Mouse (Mus musculus) CH12.LX (cell line): ENCODE measurements at regions not wholly inside any gene's neighbourhood (a gene's known extent, or its start where the extent isn't known, plus 50 kb on each side); places are given as distances from the start of the nearest gene placed in this dataset.

ENCODE experiments used
- CHD2 ChIP-seq: IDR thresholded peaks from 2 replicates; pipeline ENCODE4 v1.6.1; 2011; ENCODE audit warnings: low read length, improper control_type of control experiment
- EP300 ChIP-seq: IDR thresholded peaks from 2 replicates; pipeline ENCODE4 v1.6.1; 2011; ENCODE audit warnings: low read length, improper control_type of control experiment
- POLR2A ChIP-seq: IDR thresholded peaks from 2 replicates; pipeline ENCODE4 v1.6.1; 2011; ENCODE audit warnings: low read depth, mild to moderate bottlenecking, improper control_type of control experiment, low read length
- UBTF ChIP-seq: IDR thresholded peaks from 2 replicates; pipeline ENCODE4 v1.6.1; 2012; ENCODE audit warnings: low read depth, mild to moderate bottlenecking, inconsistent platforms, low read length, improper control_type of control experiment, moderate library complexity
- USF2 ChIP-seq: conservative IDR thresholded peaks from 2 replicates; pipeline ENCODE4 v1.6.1; 2011; ENCODE audit warnings: low read depth, low read length, improper control_type of control experiment

DNA sequence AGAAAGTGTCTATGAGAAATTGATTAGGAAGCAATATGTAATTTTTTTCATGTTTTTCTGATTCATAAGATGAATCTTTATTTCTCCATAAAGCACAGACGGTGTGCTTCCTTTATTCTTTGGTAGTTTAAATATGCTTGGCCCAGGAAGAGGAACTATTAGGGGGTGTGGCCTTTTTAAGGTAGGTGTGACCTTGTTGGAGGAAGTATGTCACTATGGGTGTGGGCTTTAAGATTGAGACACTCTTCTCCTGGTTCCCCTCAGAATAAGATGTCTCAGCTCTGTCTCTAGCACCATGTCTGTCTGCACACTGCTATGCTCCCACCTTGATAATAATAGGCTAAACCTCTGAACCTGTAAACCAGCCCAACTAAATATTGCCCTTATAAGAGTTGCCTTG lies 54.8 kb upstream of the Ccdc88a start:
- TF ChIP-seq UBTF (no peak), EP300 (no peak), POLR2A (no peak), USF2 (no peak), CHD2 (no peak)
